Mouse (Mus musculus) heart, adult 8-10 months (tissue): ENCODE measurements around the gene Rapgef1. TPM values are rescaled to one million over a fixed set of nuclear protein-coding genes. Genes with fewer than 3 reads are reported as not detected.

Experiments
- DNase-seq: peaks from one replicate; pipeline ENCODE4 v3.0.0; 2022; ENCODE audit warnings: low spot score
- total RNA-seq, 4 experiments: library from RNA; stranded (reverse); gene quantifications; 2 replicates each; pipeline ENCODE4 v1.2.4; 2022

Rapgef1 gene
- total RNA-seq, 4 experiments from 2014 or later = 98.1 to 113 (median 107) TPM

GRCm38 (mm10) chr2:29672746-29673536, 53.4 kb downstream of the Rapgef1 start:
- DNase-seq = no peak

DNA sequence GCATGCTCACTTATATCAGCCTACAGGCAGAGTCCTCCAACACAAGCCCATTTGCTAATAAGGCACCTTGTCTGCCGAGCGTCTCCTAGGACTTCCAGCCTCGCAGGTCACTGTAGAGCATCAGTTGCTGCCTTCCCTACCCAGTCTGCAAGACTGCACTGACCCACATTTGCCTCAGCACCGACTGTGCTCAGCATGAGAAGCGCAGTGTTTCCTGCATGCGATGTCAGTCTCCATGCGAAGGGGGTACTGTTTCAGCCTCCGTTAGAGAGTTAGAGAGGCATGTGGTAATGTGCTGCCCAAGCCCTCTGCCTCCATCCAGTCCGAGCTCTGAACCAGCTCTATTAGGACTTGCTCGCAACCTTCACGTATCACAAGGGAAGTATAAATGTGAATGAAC, 54.6 kb downstream of the Rapgef1 start:
- no peak for DNase-seq

- no peak for DNase-seq
Measured at GRCm38 (mm10) chr2:29674545-29674944, 55.0 kb downstream of the Rapgef1 start.

- peak; percentile 58 for DNase-seq
Measured at GRCm38 (mm10) chr2:29675846-29676245, 56.3 kb downstream of the Rapgef1 start.

DNA sequence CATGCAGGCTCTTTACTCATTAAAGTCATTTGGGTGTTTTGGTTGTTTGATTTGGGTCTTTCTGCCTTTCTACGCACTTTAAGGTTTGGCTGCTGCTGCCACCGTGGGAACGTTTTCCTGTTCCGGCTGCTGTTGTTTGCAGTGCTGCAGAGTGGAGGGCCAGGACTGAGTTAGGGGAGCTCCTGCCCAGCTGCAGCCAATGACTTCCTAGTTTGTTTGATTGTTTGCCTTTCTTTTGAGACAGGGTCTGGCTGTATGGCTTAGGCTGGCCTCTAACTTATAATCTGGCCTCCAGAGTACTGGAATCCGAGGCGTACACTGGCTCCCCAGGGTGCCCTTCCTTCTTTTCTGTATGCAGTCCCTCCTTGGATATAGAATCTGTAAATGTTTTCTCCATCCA, 57.0 kb downstream of the Rapgef1 start:
- DNase-seq = no peak

DNA sequence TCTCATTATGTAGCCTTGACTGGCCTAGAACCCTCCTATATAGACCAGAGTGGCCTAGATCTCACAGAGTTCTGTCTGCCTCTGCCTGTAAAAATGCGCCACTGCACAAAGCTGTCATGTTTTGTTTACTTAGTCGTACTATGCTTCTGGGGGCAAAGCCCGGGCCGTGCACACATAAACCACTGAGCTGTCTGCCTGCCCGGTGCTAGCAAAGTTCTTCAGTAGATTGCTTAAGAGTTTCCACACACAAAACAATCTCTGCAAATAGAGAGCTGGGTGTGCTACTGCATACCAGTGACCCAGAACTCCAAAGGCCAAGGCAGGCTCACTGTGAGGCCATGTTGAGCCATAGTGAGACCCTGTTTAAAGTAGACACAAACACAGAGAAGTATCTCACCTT, 58.3 kb downstream of the Rapgef1 start:
- DNase-seq = no peak

DNA sequence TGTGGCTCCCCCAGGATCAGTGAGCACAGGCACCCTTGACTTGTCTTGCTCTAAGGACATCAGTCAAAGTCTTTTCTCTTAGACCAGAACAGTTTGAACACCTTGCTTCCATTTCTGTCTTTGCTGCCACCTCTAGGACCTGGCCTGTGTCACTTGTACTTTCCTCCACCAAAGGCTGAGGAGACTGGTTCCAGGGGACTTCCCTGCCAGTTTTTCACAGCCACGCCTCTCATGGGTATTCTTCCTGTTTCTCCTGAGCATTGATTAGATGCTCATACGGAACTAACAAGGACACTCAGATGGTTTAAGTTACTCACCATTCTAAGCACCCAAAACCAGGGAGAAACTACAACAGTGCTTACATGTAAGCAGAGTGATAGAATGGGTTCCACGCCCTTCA, 59.0 kb downstream of the Rapgef1 start:
- DNase-seq = no peak

GRCm38 (mm10) chr2:29679710-29680584, 60.4 kb downstream of the Rapgef1 start:
- no peak for DNase-seq

DNA sequence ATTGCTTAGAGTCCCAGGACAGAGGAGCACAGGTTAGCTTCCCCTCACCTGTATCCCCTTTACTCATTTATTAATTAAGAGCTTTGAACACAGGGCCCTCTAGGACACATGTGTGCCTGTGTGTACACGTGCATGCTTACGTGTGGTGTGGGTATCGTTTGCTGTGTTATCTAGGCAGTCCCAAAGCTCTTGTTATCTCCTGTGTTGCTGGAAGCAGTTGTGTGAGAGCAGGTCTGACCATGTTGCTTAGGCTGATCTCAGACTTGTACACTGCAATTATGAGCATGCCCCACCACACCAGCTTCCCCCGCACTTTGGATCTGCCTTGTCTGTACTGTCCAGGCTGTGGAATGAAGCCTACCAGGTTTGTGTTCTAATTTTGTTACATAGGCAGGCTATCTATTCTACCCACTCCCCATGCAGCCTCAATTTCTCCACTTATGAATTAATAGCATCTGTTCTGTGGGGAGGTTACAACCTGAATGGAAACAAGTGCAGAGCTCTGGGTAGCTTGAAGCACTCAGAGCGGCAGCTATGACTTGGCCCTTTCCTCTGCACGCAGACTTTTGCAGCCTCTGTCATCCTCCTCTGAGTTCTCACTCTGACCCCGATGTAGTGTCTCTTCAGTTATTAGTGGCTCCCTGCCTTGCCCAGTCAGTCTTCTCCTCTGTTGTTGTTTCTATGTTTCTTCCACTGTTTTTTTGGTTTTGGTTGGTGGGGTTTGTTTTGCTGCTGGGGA, 63.9 kb downstream of the Rapgef1 start:
- DNase-seq = no peak

GRCm38 (mm10) chr2:29684498-29684897, 65.0 kb downstream of the Rapgef1 start:
- DNase-seq = no peak

DNA sequence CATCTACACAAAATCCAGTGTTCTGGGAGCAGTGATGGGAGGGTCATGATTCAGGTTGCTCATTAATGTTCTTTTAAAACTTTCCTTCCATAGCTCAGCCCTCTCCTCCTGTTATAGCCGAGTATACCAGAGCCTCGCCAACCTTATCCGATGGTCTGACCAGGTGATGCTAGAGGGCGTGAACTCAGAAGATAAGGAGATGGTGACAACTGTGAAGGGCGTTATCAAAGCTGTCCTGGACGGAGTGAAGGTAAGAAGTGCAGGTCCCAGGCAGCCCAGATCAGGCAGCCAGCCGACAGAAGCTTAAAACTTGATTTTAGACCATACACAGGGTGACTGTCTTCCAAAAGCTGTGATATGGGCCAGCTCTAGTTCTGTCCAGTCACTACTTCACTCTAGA, 69.5 kb downstream of the Rapgef1 start:
- DNase-seq = no peak

DNA sequence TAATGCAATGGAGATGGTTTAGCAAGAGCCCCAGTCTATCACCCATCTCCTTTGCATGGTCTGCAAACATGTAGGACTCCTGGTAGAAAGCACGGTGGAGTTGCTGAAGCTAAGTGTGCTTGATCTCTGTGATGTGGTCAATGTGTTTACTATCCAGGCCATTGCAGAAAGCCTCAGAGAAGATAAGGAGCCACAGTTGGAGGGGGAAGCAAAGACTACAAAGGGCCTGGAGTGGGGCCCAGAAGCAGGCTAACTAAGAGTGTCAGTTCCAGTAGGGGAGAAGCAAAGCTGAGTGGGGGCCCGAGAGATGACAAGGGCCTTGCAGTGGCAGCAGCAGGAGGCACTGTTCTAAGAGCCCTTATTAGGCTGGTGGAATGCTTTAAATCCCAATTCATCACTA, 70.0 kb downstream of the Rapgef1 start:
- DNase-seq = no peak

GRCm38 (mm10) chr2:29691068-29691467, 71.5 kb downstream of the Rapgef1 start:
- no peak for DNase-seq

- DNase-seq = no peak
Measured at GRCm38 (mm10) chr2:29691507-29691906, 72.0 kb downstream of the Rapgef1 start.

- no peak for DNase-seq
Measured at GRCm38 (mm10) chr2:29692192-29692591, 72.7 kb downstream of the Rapgef1 start.

GRCm38 (mm10) chr2:29696207-29696800, 76.8 kb downstream of the Rapgef1 start:
- DNase-seq = no peak

DNA sequence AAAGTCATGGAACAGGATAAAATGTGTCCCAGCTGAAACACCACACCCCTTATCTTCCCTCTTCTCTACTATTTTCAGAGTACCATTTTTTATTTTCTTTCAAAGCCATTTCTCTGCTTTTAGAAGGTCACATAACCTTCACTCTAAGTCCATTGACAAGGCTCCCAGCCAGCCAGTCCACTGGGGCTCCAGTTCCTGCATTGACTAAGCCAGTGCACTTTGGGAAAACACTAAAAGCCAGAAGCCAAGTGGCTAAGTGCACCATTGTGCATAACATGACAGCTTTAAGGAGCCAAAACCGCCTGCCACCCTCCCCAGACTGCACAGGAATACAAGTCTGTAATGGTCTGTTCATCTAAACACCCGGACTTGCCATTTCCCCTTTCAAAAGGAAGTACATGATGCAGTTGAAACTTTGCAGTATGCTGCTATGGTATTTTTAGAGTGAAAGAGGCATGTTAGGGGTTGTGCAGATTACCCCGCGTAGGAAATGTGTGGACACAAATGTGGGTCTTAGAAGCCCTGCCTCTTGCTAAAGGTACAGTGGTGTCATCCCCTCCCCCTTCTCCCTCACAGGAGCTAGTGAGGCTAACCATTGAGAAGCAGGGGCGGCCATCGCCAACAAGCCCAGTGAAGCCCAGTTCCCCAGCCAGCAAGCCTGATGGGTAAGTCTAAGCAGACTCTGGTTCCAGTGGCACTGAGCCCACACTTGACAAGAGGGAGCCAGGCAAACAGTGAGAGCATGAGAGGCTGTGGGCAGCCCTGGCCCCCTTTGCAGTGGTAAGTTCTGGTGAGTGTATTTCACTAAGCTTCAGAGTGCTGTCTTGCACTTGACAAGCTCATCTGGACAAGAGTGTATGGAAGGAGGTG, 79.1 kb downstream of the Rapgef1 start:
- DNase-seq = no peak

GRCm38 (mm10) chr2:29700898-29701297, 81.4 kb downstream of the Rapgef1 start:
- DNase-seq = no peak

- DNase-seq = no peak
Measured at GRCm38 (mm10) chr2:29701393-29701792, 81.9 kb downstream of the Rapgef1 start.

GRCm38 (mm10) chr2:29702189-29702588, 82.7 kb downstream of the Rapgef1 start:
- no peak for DNase-seq
